Mouse (Mus musculus): Measurements from ENCODE around the gene Acbd5.

DNA sequence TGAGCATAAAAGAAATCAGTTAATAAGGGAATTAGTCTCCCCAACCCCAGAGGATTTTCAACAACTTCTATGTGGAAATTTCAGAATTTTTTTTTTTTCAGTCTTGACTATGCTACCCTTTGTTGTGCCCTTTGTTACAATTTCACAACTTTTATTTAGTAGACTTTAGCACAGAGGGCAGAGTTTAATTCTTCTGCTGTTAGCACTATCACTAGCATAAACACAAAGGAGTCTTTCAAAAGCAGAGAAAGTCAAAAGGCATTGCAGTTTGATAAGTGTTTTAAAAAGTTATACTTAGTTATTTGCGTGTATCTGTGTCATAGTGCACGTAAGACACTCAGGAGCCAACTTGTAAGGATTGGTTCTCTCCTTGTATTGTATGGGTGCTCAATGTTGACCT lies 10.6 kb downstream of the Acbd5 start:
- TF ChIP-seq POLR2A (IDR thresholded peaks at IDR 0.05; ENCODE audit: insufficient read length, low read depth) (no peak), E2F4 (IDR thresholded peaks at IDR 0.05; ENCODE audit: insufficient read depth) (no peak), MAX (IDR thresholded peaks at IDR 0.05; ENCODE audit: low read depth) (no peak), POLR2AphosphoS2 (IDR thresholded peaks at IDR 0.05; ENCODE audit: insufficient read length, low read depth) (no peak)
